Mouse (Mus musculus) olfactory bulb, adult 2 months (tissue): Measurements from ENCODE around the gene Vsx1.

Experiments used
- CTCF ChIP-seq: fragments of 200-500 bp; IDR thresholded peaks from 2 replicates; pipeline ENCODE4 v1.5.1; 2012; ENCODE audit warnings: low read depth, mild to moderate bottlenecking, low read length, moderate library complexity; ENCODE audit not compliant: insufficient read depth
- POLR2A ChIP-seq: fragments of 200-500 bp; IDR thresholded peaks from 2 replicates; pipeline ENCODE4 v1.6.1; 2012; ENCODE audit warnings: mild to moderate bottlenecking, low read depth, low read length, moderate library complexity; ENCODE audit not compliant: insufficient read depth

GRCm38 (mm10) chr2:150684451-150684850 is 4.7 kb downstream of the Vsx1 start:
- no peak for TF ChIP-seq POLR2A
- TF ChIP-seq CTCF, result no peak
